Mouse (Mus musculus): ENCODE data around the gene Lhfpl5. TPM values are rescaled to one million over a fixed set of nuclear protein-coding genes. Genes with fewer than 3 reads are reported as not detected.

The Lhfpl5 gene
- total RNA-seq, 4 experiments from 2014 or later = 2.6 to 6.7 (median 4.2) TPM

DNA sequence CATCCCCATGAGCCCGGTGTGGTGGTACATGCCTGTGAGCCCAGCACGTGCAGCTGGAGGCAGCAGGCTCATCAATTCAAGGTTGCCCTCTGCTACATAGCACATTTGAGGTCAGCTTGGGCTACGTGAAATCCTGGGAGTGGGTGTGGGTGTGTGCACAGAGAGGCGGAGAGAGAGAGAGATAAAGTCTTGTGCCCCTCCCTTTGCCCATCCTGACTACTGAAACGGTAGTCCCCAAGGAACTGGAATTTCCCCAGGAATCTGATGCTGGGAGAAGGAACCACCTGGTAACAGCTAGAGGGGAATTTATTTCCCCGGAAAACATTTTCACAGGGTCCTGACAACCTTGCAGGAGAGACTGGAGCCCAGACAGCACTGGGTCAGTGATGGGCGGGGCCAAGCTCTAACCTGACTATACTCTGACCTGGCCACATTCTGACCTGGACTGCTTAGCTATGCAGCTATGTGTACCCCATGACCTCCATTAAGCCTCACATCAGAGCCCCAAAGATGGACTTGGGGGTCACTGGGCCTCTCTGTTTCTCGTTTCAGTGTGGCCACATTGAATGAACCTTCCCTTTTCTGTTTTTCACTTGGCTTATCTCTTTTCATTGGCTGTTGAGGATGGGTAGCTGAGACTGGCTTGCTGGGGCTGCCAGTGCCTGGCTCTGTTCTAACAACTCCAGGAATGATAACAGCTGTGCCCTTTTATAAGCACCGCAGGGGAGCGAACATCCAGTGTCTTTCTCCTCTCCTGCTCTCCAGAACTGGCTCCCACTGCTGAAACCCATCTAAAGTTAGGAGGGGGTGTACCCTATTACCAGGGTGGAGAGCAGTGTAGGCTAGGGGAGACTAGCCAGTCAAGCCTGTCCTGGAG lies 53.0 kb downstream of the Lhfpl5 start:
- no peak for DNase-seq

DNA sequence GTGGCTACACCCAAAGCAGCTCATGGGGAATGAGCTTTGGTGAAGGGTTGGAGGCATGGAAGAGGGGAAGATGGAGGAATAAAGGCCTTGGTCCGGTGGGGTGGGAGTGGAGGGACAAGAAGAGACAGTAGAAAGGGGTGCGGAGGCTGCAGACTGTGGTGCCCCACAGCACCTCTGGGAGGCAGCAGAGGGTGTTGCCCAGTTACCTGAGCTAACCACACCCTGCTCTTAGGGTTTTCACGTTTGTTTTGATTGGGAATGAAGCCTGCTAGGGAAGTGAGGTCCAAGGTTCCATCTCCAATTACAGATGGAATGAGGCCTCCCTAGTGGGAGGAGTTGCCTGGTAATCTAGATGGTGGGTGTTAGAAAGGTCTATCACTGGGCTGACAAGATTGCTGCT lies 53.7 kb downstream of the Lhfpl5 start:
- no peak for DNase-seq

Small RNAs within 50 kb of the gene (microRNA-seq; reads per million reads assigned to microRNA genes)
- gene Gm25195 (0 reads per million in 2 experiments), gene Mir6969 (0 reads per million in 2 experiments)

Other genes with a start within 250 kb of the Lhfpl5 start
- gene Rpl10a, start 247.2 kb upstream of the Lhfpl5 start, total RNA-seq (2022) = 100 to 1,000 TPM; 742 to 804 (median 775) TPM
- gene Tead3, start 224.8 kb upstream of the Lhfpl5 start, total RNA-seq (2022) = 10 to 100 TPM in 3 of 4 experiments, 1 to 10 TPM in 1; 8.5 to 21.1 (median 13.3) TPM
- under 1 TPM in 2 of 4 experiments, not detected in 2; 0.16 to 0.49 TPM for gene Tulp1, start 210.4 kb upstream of the Lhfpl5 start, total RNA-seq (2022)
- 100 to 1,000 TPM in 2 of 4 experiments, 10 to 100 TPM in 2; 77.9 to 150 (median 98.7) TPM for gene Fkbp5, start 58.1 kb upstream of the Lhfpl5 start, total RNA-seq (2022)
- gene Armc12, start 44.8 kb upstream of the Lhfpl5 start, total RNA-seq (2022) = not detected
- gene Clpsl2, start 26.2 kb upstream of the Lhfpl5 start, total RNA-seq (2022) = not detected
- gene Clps, start 14.9 kb upstream of the Lhfpl5 start, total RNA-seq (2022) = not detected
- 10 to 100 TPM; 68.4 to 81.5 (median 72.8) TPM for gene Srpk1, start 47.1 kb downstream of the Lhfpl5 start, total RNA-seq (2022)
- gene Slc26a8, start 114.6 kb downstream of the Lhfpl5 start, total RNA-seq (2022) = 1 to 10 TPM; 1.4 to 3.1 (median 2.5) TPM
- gene Mapk14, start 115.7 kb downstream of the Lhfpl5 start, total RNA-seq (2022) = 10 to 100 TPM; 71.9 to 99.0 (median 78.8) TPM
- 1 to 10 TPM in 3 of 4 experiments, under 1 TPM in 1; 0.58 to 3.7 (median 2.1) TPM for gene AC170998.1, start 150.4 kb downstream of the Lhfpl5 start, total RNA-seq (2022)
- gene Mapk13, start 193.7 kb downstream of the Lhfpl5 start, total RNA-seq (2022) = 100 to 1,000 TPM; 128 to 457 (median 281) TPM
- gene Brpf3, start 225.4 kb downstream of the Lhfpl5 start, total RNA-seq (2022) = 10 to 100 TPM; 75.6 to 83.4 (median 77.1) TPM

Measured in adrenal gland, adult 8-10 months (tissue).